Mouse (Mus musculus) cortical plate, adult 2 months (tissue): ENCODE measurements at regions not wholly inside any gene's neighbourhood (a gene's known extent, or its start where the extent isn't known, plus 50 kb on each side); places are given as distances from the start of the nearest gene placed in this dataset.

ENCODE experiments used
- CTCF ChIP-seq: fragments of 200-500 bp; IDR thresholded peaks from 2 replicates; pipeline ENCODE4 v1.5.1; 2011; ENCODE audit warnings: mild to moderate bottlenecking, control low read depth, low read length; ENCODE audit not compliant: insufficient read depth; ENCODE audit errors: extremely low read depth
- POLR2A ChIP-seq: fragments of 200-500 bp; IDR thresholded peaks from 2 replicates; pipeline ENCODE4 v1.6.1; 2011; ENCODE audit warnings: mild to moderate bottlenecking, low read length, control low read depth; ENCODE audit not compliant: insufficient read depth; ENCODE audit errors: extremely low read depth

GRCm38 (mm10) chr1:127062430-127062829 is 142.4 kb upstream of the Mgat5 start:
- no peak for TF ChIP-seq CTCF
- TF ChIP-seq POLR2A: no peak
